Mouse (Mus musculus) B cell, adult 2 months (primary cell): ENCODE measurements around the gene Larp4.

Source experiments
- DNase-seq, 2 experiments: peaks; one replicate each; pipeline ENCODE4 v3.0.0; 2022

The Larp4 gene

GRCm38 (mm10) chr15:100006180-100006579 lies 36.3 kb downstream of the Larp4 start:
- DNase-seq = no peak

GRCm38 (mm10) chr15:100018280-100018899 lies 48.5 kb downstream of the Larp4 start:
- DNase-seq = no peak

GRCm38 (mm10) chr15:100021175-100021574 lies 51.3 kb downstream of the Larp4 start:
- DNase-seq = no peak

GRCm38 (mm10) chr15:100022923-100023322 lies 53.1 kb downstream of the Larp4 start:
- peak; percentile 62 to 67 for DNase-seq

GRCm38 (mm10) chr15:100025076-100025834 lies 55.4 kb downstream of the Larp4 start:
- DNase-seq = no peak

GRCm38 (mm10) chr15:100028133-100028532 lies 58.3 kb downstream of the Larp4 start:
- no peak for DNase-seq

GRCm38 (mm10) chr15:100029497-100029896 lies 59.6 kb downstream of the Larp4 start:
- DNase-seq = no peak

GRCm38 (mm10) chr15:100029900-100030299 lies 60.0 kb downstream of the Larp4 start:
- DNase-seq = no peak

GRCm38 (mm10) chr15:100032546-100032945 lies 62.7 kb downstream of the Larp4 start:
- DNase-seq = no peak

GRCm38 (mm10) chr15:100038470-100038971 lies 68.7 kb downstream of the Larp4 start, which contains the start of gene Dip2b:
Gene Dip2b (plus strand): TSS chr15:100038664.
- DNase-seq = peak; percentile 99

- DNase-seq = peak; percentile 71 to 72
Observed at GRCm38 (mm10) chr15:100039001-100039701, 69.3 kb downstream of the Larp4 start.

- peak; percentile 66 to 71 for DNase-seq
Observed at GRCm38 (mm10) chr15:100040541-100041266, 70.8 kb downstream of the Larp4 start.

GRCm38 (mm10) chr15:100041267-100042047 lies 71.6 kb downstream of the Larp4 start:
- DNase-seq = peak; percentile 73 to 74

GRCm38 (mm10) chr15:100042048-100042400 lies 72.2 kb downstream of the Larp4 start:
- DNase-seq = no peak

GRCm38 (mm10) chr15:100045576-100045975 lies 75.7 kb downstream of the Larp4 start:
- no peak for DNase-seq

- no peak for DNase-seq
Observed at GRCm38 (mm10) chr15:100049496-100050087, 79.7 kb downstream of the Larp4 start.

GRCm38 (mm10) chr15:100050940-100051339 lies 81.1 kb downstream of the Larp4 start:
- no peak for DNase-seq

- no peak for DNase-seq
Observed at GRCm38 (mm10) chr15:100052726-100053125, 82.9 kb downstream of the Larp4 start.

- peak; percentile 29 to 40 for DNase-seq
Observed at GRCm38 (mm10) chr15:100056397-100056908, 86.6 kb downstream of the Larp4 start.

GRCm38 (mm10) chr15:100057698-100058097 lies 87.8 kb downstream of the Larp4 start:
- no peak for DNase-seq

- DNase-seq = peak; percentile 55 to 62
Observed at GRCm38 (mm10) chr15:100058143-100058542, 88.3 kb downstream of the Larp4 start.
